Mouse (Mus musculus) layer of hippocampus, adult 9-11 months (tissue): ENCODE data around the gene Lhb.
"Not testable (repeated sequence)": the region's sequence is repeated elsewhere in the genome, so short reads cannot be mapped to it uniquely, and the experiment has no call there.

Experiments used
- DNase-seq: peaks from one replicate; pipeline ENCODE4 v3.0.0; 2022

Lhb gene

GRCm38 (mm10) chr7:45455932-45456696 is 35.5 kb downstream of the Lhb start:
- no peak for DNase-seq

- no peak for DNase-seq
Measured at GRCm38 (mm10) chr7:45456721-45457203, 36.1 kb downstream of the Lhb start.

GRCm38 (mm10) chr7:45457204-45458060 is 36.8 kb downstream of the Lhb start:
- peak; percentile 77 for DNase-seq

GRCm38 (mm10) chr7:45458748-45459563 is 38.3 kb downstream of the Lhb start:
- peak; percentile 76 for DNase-seq

GRCm38 (mm10) chr7:45459564-45460140 is 39.0 kb downstream of the Lhb start, which contains the start of gene Ftl1:
Gene Ftl1 (minus strand): TSS chr7:45459884.
- DNase-seq: peak; percentile 99

- DNase-seq: no peak
Measured at GRCm38 (mm10) chr7:45460377-45460776, 39.8 kb downstream of the Lhb start.

- DNase-seq: peak; percentile 66
Measured at GRCm38 (mm10) chr7:45460860-45461314, 40.3 kb downstream of the Lhb start.

- DNase-seq: no peak
Measured at GRCm38 (mm10) chr7:45461326-45461725, 40.7 kb downstream of the Lhb start.

- no peak for DNase-seq
Measured at GRCm38 (mm10) chr7:45461781-45462180, 41.2 kb downstream of the Lhb start.

- no peak for DNase-seq
Measured at GRCm38 (mm10) chr7:45462325-45462724, 41.7 kb downstream of the Lhb start.

- not testable (repeated sequence) for DNase-seq
Measured at GRCm38 (mm10) chr7:45462868-45463267, 42.2 kb downstream of the Lhb start.

GRCm38 (mm10) chr7:45463987-45464778 is 43.6 kb downstream of the Lhb start:
- DNase-seq: no peak

GRCm38 (mm10) chr7:45465112-45465511 is 44.5 kb downstream of the Lhb start:
- no peak for DNase-seq

- no peak for DNase-seq
Measured at GRCm38 (mm10) chr7:45465549-45465948, 44.9 kb downstream of the Lhb start.

- DNase-seq: peak; percentile 97
Measured at GRCm38 (mm10) chr7:45466283-45467089, 45.9 kb downstream of the Lhb start, which contains the start of gene Bax. Gene Bax (minus strand): TSS chr7:45466898.

GRCm38 (mm10) chr7:45467090-45467670 is 46.6 kb downstream of the Lhb start:
- no peak for DNase-seq

GRCm38 (mm10) chr7:45470869-45471268 is 50.2 kb downstream of the Lhb start:
- DNase-seq: no peak
